Mouse (Mus musculus) kidney, adult 2 months (tissue): ENCODE results near the gene Ergic1. TPM values are rescaled to one million over a fixed set of nuclear protein-coding genes. Genes with fewer than 3 reads are reported as not detected.

Experiments
- DNase-seq: peaks from one replicate; pipeline ENCODE4 v3.0.0; 2021
- H3K27ac ChIP-seq: fragments of 200-500 bp; 2 replicates; pipeline ENCODE4 v1.5.1; 2012; ENCODE audit warnings: low read depth, low read length, control low read depth, inconsistent platforms; ENCODE audit not compliant: insufficient read depth
- H3K27me3 ChIP-seq: fragments of 200-500 bp; replicated peaks from 2 replicates; pipeline ENCODE4 v1.6.1; 2012; ENCODE audit warnings: mild to moderate bottlenecking, moderate library complexity, low read length, inconsistent platforms; ENCODE audit not compliant: control insufficient read depth, insufficient read depth
- H3K36me3 ChIP-seq: fragments of 200-500 bp; 2 replicates; pipeline ENCODE4 v1.6.1; 2012; ENCODE audit warnings: mild to moderate bottlenecking, moderate library complexity, low read length, inconsistent platforms; ENCODE audit not compliant: control insufficient read depth, insufficient read depth
- H3K4me1 ChIP-seq: fragments of 200-500 bp; 2 replicates; pipeline ENCODE4 v1.6.1; 2011; ENCODE audit warnings: low read length; ENCODE audit not compliant: control insufficient read depth, insufficient read depth
- H3K4me3 ChIP-seq: fragments of 200-500 bp; 2 replicates; pipeline ENCODE4 v1.5.1; 2011; ENCODE audit warnings: mild to moderate bottlenecking, low read depth, low read length, control low read depth; ENCODE audit not compliant: insufficient read depth
- CTCF ChIP-seq: fragments of 200-500 bp; conservative IDR thresholded peaks from 2 replicates; pipeline ENCODE4 v1.5.1; 2011; ENCODE audit warnings: low read depth, mild to moderate bottlenecking, control low read depth, low read length, moderate library complexity, mixed read lengths; ENCODE audit not compliant: insufficient read depth, insufficient read length
- POLR2A ChIP-seq: fragments of 200-500 bp; IDR thresholded peaks from one replicate; pipeline ENCODE4 v1.6.1; 2011; ENCODE audit warnings: low read depth, low read length, control low read depth
- WGBS: fragments of 180-500 bp; shearing (Covaris S2); methylation state at CpG from one replicate; pipeline ENCODE4 v1.1.7; 2018; 5-methylcytosine and 5-hydroxymethylcytosine counted together
- polyA plus RNA-seq: library from polyadenylated mRNA; depleted of rRNA; stranded (reverse); fragments of >200 nt; gene quantifications from 2 replicates; pipeline ENCODE4 v1.2.3, GENCODE M21; 2012

Ergic1 gene
- polyA plus RNA-seq, 1 experiment: 131 TPM

DNA sequence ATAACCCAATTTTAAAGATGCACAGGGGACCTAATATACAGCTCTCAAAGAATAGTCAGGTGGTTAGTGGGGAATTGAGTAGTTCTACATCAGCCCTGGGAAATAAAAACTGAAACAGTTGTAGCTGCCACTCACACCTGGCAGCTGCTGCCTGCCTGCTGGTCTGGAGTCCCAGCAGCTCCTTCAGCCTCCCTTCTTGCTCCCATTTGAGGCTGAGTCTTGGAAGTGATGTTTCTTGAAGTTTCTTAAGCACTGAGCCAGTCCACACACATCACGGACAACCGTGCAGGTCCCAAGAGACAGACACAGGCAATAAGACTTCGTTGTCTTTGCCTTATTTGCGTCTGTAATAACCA is 6.5 kb downstream of the Ergic1 start:
- no peak for TF ChIP-seq POLR2A
- TF ChIP-seq CTCF: no peak
- H3K4me3 ChIP-seq: no peak overlapping the region
- H3K27ac ChIP-seq: no peak overlapping the region
- no peak for DNase-seq
- no peaks in the 10 kb centered on the region for H3K36me3 ChIP-seq
- WGBS: 98% methylated on average over 4 of the region's 4 CpGs
- H3K4me1 ChIP-seq: no peaks in the 10 kb centered on the region; the same call in none of the 2 replicates
- H3K27me3 ChIP-seq: no peaks in the 10 kb centered on the region

DNA sequence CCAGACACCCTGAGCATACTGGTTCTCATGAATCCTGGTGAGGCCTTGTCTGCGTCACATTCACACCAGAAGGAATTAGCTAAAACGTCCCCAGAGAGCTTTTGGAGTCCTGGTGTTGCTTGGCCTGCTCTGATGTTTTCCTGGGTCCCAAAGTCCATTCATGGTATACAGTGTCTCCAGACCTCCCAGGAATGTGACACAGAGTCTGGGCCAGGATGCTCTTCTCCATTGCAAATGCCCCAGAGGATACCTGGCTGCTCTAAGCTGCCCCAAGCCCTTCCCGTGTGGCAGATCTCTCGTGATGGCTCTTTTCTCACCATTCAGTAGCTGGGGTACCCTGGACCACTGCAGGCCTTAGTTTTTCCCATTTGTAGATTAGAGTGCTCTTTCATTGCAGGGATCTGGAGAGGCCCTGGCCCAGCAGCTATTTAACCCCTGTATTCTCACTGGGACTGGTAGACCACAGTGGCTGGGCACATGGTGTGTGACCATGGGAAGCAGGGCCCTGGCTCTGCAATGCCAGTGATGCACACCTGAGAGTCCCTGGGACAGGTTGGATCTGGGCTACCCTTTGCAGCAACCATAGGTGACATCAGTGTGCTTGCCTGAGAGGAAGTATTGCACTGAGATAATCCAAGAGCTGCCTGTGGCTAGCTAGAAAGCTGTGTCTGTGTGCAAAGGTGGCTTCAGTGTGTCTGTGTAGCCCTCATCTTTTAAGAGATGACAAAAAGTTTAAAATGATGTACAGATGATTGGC is 8.5 kb downstream of the Ergic1 start:
- Histone ChIP-seq H3K36me3 (no peaks in the 10 kb centered on the region), H3K4me1 (no peaks in the 10 kb centered on the region), H3K27me3 (no peaks in the 10 kb centered on the region), H3K4me3 (no peak overlapping the region), H3K27ac (no peak overlapping the region)
- DNase-seq: no peak
- WGBS: 87% methylated on average over 4 of the region's 4 CpGs
- TF ChIP-seq CTCF (no peak), POLR2A (no peak)

DNA sequence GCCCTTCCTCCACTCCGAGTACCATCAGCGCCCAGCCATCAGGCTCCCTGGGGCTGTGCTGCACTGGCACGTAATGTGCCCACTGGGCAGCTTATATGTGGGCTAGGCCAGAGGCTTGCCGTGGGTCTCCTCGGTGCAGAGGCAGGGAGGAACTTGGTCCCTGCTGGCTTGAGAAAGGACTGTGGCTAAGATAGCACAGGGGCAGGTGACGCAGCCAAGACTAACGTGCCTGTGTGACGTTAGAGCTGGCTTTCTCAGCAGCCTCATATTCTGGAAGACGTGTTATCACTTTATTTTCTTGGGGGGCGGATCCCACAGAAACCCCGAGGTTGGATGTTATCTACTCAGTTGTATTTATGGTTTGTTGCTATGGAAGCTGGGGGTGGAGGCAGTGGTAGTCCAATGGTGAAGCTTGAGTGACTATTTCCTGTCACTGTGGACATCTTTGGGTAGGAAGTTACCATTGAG is 9.4 kb downstream of the Ergic1 start:
- Histone ChIP-seq H3K27me3 (no peaks in the 10 kb centered on the region), H3K4me3 (no peak overlapping the region), H3K27ac (peak overlapping the region; percentile 33; the same call in 1 of the 2 replicates), H3K36me3 (no peaks in the 10 kb centered on the region), H3K4me1 (no peaks in the 10 kb centered on the region)
- DNase-seq: peak; percentile 58
- 80% methylated on average over 11 of the region's 11 CpGs for WGBS
- TF ChIP-seq CTCF (no peak), POLR2A (no peak)

DNA sequence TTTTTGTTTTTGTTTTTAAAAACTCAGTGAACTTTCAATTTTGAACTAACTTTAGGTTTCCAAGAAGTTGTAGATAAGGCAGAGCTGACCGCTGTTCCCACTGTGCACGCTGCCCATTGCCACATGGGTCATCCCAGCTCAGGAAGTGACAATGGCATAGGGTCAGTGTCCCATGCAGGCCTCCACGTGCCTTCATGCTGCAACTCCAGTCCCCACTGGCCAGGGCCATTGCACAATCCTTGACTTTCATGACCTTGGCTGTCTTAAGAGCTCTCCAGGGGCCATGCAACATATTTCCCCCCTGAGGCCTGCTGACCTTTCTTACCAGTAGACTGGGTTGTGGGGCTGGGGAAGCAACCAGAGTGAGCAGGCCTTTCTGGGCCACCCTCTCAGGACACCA is 10.1 kb downstream of the Ergic1 start:
- 55% methylated on average over 3 of the region's 3 CpGs for WGBS
- Histone ChIP-seq H3K4me3 (no peak overlapping the region), H3K36me3 (no peaks in the 10 kb centered on the region), H3K27ac (0 out of 2 replicates have a peak overlapping the region, but pooled peaks have one; percentile 5), H3K27me3 (no peaks in the 10 kb centered on the region), H3K4me1 (no peaks in the 10 kb centered on the region)
- DNase-seq: peak; percentile 84
- TF ChIP-seq CTCF (no peak; the same call in 1 of the 2 replicates), POLR2A (no peak)

DNA sequence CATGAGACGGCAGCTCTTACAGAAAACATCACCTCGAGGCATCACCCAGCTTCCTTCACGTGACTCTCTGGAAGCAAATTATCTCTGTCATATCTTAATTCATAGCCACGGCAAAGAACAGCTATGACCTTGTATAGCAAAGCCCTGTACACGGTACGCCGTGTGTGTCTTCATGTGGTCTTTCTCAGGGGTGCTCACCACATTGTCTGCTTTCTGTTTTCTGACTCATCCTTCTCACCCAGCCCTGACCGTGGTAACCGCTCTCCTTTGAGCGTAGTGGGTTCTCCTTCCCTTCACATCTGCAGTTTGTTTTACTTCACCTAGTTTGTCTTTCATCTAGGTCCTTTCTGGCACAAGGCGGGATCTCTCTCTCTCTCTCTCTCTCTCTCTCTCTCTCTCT is 11.0 kb downstream of the Ergic1 start:
- TF ChIP-seq POLR2A (no peak), CTCF (no peak)
- Histone ChIP-seq H3K36me3 (no peaks in the 10 kb centered on the region), H3K27me3 (no peaks in the 10 kb centered on the region), H3K4me3 (no peak overlapping the region), H3K27ac (no peak overlapping the region), H3K4me1 (0 out of 2 replicates have a peak, but pooled peaks cover 8% of the 10 kb centered on the region)
- DNase-seq: no peak
- WGBS: 92% methylated on average over 11 of the region's 11 CpGs

DNA sequence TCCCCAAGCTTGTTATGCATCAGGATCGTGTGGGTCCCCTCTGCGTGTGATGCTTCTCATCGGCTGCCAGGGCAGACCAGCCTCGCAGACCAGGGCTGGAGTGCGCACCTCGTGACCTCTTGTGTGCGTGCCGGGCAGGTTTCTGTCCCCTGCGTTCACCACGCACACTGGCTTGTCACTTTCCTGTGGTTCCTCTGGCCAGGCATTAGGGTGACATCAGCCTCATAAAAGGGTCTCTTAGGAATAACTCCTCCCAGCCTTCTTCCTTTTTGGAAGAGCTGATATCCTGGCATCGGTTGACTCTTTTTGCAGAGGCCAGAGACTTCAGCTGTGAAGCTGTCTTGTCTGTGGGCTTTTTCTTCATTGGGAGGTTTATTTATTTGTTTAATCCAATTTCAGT is 12.8 kb downstream of the Ergic1 start:
- Histone ChIP-seq H3K4me1 (peaks cover 15% of the 10 kb centered on the region; the same call in 1 of the 2 replicates), H3K4me3 (no peak overlapping the region), H3K36me3 (no peaks in the 10 kb centered on the region), H3K27me3 (no peaks in the 10 kb centered on the region), H3K27ac (no peak overlapping the region)
- 70% methylated on average over 11 of the region's 11 CpGs for WGBS
- TF ChIP-seq CTCF (no peak), POLR2A (no peak)
- DNase-seq: peak; percentile 46

DNA sequence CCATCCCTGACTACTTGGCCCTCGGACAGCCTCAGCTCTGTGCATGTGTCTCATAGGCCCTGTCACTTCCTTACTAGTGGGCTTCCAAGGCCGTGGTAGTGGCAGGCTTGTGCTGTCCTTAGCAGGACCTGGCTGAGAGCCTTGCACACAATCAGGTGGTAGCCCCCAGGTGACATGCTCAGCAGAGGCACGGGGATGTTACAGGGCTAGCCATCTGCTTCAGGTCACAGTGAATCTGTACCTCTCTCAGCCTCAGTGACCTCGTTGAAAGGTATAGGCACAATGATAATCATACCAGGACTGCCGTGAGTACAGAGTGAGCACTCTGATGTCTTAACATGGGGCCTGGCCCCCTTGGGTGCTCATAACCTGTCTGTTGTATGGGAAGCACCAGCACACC is 13.4 kb downstream of the Ergic1 start:
- Histone ChIP-seq H3K4me3 (no peak overlapping the region), H3K4me1 (peaks cover 15% of the 10 kb centered on the region; the same call in 1 of the 2 replicates), H3K36me3 (no peaks in the 10 kb centered on the region), H3K27ac (no peak overlapping the region), H3K27me3 (no peaks in the 10 kb centered on the region)
- WGBS: 84% methylated on average over 5 of the region's 5 CpGs
- TF ChIP-seq POLR2A (no peak), CTCF (no peak)
- DNase-seq: no peak
